Mouse (Mus musculus): ENCODE data around the gene Tcea2. TPM values are rescaled to one million over a fixed set of nuclear protein-coding genes. Genes with fewer than 3 reads are reported as not detected.

The Tcea2 gene
- polyA plus RNA-seq, 1 experiment from 2014 or later, result 58.2 TPM

GRCm38 (mm10) chr2:181680716-181681117, 607 bp downstream of the Tcea2 start:
- peak overlapping the region; percentile 79 for H3K9ac ChIP-seq (ENCODE audit: low read depth, low read length)
- H3K27me3 ChIP-seq (ENCODE audit: control insufficient read depth, insufficient read depth, low read depth, low read length), result no peaks in the 10 kb centered on the region
- 15% methylated on average over 7 of the region's 7 CpGs for WGBS
- H3K36me3 ChIP-seq (ENCODE audit: control insufficient read depth, insufficient read depth, low read length), result no peaks in the 10 kb centered on the region; the same call in 1 of the 2 replicates
- H3K4me1 ChIP-seq (ENCODE audit: control insufficient read depth, insufficient read depth, low read length), result peaks cover 14% of the 10 kb centered on the region
- H3K9me3 ChIP-seq (replicated peaks; ENCODE audit: control insufficient read depth, low read length, poor library complexity, severe bottlenecking), result no peaks in the 10 kb centered on the region
- H3K4me2 ChIP-seq (ENCODE audit: low read length), result peak overlapping the region; percentile 66
- peak overlapping the region; percentile 65 for H3K4me3 ChIP-seq (ENCODE audit: low read depth, low read length)
- peak; percentile 26; the same call in 1 of the 2 replicates for ATAC-seq
- H3K27ac ChIP-seq (ENCODE audit: low read length), result peak overlapping the region; percentile 77

GRCm38 (mm10) chr2:181681978-181682377, 1.9 kb downstream of the Tcea2 start:
- H3K9ac ChIP-seq (ENCODE audit: low read depth, low read length), result no peak overlapping the region
- no peaks in the 10 kb centered on the region for H3K27me3 ChIP-seq (ENCODE audit: control insufficient read depth, insufficient read depth, low read depth, low read length)
- peaks cover 5% of the 10 kb centered on the region for H3K36me3 ChIP-seq (ENCODE audit: control insufficient read depth, insufficient read depth, low read length)
- no peak overlapping the region for H3K27ac ChIP-seq (ENCODE audit: low read length)
- ATAC-seq, result no peak
- 93% methylated on average over 1 of the region's 1 CpGs for WGBS
- peaks cover 13% of the 10 kb centered on the region for H3K4me1 ChIP-seq (ENCODE audit: control insufficient read depth, insufficient read depth, low read length)
- H3K9me3 ChIP-seq (replicated peaks; ENCODE audit: control insufficient read depth, low read length, poor library complexity, severe bottlenecking), result no peaks in the 10 kb centered on the region
- H3K4me2 ChIP-seq (ENCODE audit: low read length), result no peak overlapping the region
- H3K4me3 ChIP-seq (ENCODE audit: low read depth, low read length), result no peak overlapping the region

- no peaks in the 10 kb centered on the region for H3K9me3 ChIP-seq (replicated peaks; ENCODE audit: control insufficient read depth, low read length, poor library complexity, severe bottlenecking)
- no peak for ATAC-seq
- no peaks in the 10 kb centered on the region for H3K27me3 ChIP-seq (ENCODE audit: control insufficient read depth, insufficient read depth, low read depth, low read length)
- H3K4me1 ChIP-seq (ENCODE audit: control insufficient read depth, insufficient read depth, low read length), result peaks cover 13% of the 10 kb centered on the region
- no peak overlapping the region for H3K27ac ChIP-seq (ENCODE audit: low read length)
- WGBS, result 75% methylated on average over 4 of the region's 4 CpGs
- H3K9ac ChIP-seq (ENCODE audit: low read depth, low read length), result no peak overlapping the region
- H3K4me3 ChIP-seq (ENCODE audit: low read depth, low read length), result no peak overlapping the region
- peaks cover 10% of the 10 kb centered on the region for H3K36me3 ChIP-seq (ENCODE audit: control insufficient read depth, insufficient read depth, low read length)
- H3K4me2 ChIP-seq (ENCODE audit: low read length), result no peak overlapping the region
Observed at GRCm38 (mm10) chr2:181683381-181683780, 3.3 kb downstream of the Tcea2 start.

- Histone ChIP-seq H3K27ac (ENCODE audit: low read length) (no peak overlapping the region), H3K9me3 (replicated peaks; ENCODE audit: control insufficient read depth, low read length, poor library complexity, severe bottlenecking) (no peaks in the 10 kb centered on the region), H3K4me2 (ENCODE audit: low read length) (no peak overlapping the region), H3K9ac (ENCODE audit: low read depth, low read length) (no peak overlapping the region), H3K4me3 (ENCODE audit: low read depth, low read length) (no peak overlapping the region), H3K36me3 (ENCODE audit: control insufficient read depth, insufficient read depth, low read length) (peaks cover 10% of the 10 kb centered on the region), H3K4me1 (ENCODE audit: control insufficient read depth, insufficient read depth, low read length) (peaks cover 11% of the 10 kb centered on the region), H3K27me3 (ENCODE audit: control insufficient read depth, insufficient read depth, low read depth, low read length) (no peaks in the 10 kb centered on the region)
- WGBS, result 83% methylated on average over 1 of the region's 1 CpGs
- ATAC-seq, result no peak
Observed at GRCm38 (mm10) chr2:181684713-181685112, 4.6 kb downstream of the Tcea2 start.

- H3K36me3 ChIP-seq (ENCODE audit: control insufficient read depth, insufficient read depth, low read length), result peaks cover 10% of the 10 kb centered on the region
- no peak for ATAC-seq
- H3K4me1 ChIP-seq (ENCODE audit: control insufficient read depth, insufficient read depth, low read length), result peaks cover 10% of the 10 kb centered on the region
- no peaks in the 10 kb centered on the region for H3K27me3 ChIP-seq (ENCODE audit: control insufficient read depth, insufficient read depth, low read depth, low read length)
- H3K4me3 ChIP-seq (ENCODE audit: low read depth, low read length), result no peak overlapping the region
- WGBS, result 95% methylated on average over 4 of the region's 4 CpGs
- no peak overlapping the region for H3K27ac ChIP-seq (ENCODE audit: low read length)
- no peaks in the 10 kb centered on the region for H3K9me3 ChIP-seq (replicated peaks; ENCODE audit: control insufficient read depth, low read length, poor library complexity, severe bottlenecking)
- H3K4me2 ChIP-seq (ENCODE audit: low read length), result no peak overlapping the region
- H3K9ac ChIP-seq (ENCODE audit: low read depth, low read length), result no peak overlapping the region
Observed at GRCm38 (mm10) chr2:181685686-181686085, 5.6 kb downstream of the Tcea2 start.

- Histone ChIP-seq H3K4me2 (ENCODE audit: low read length) (no peak overlapping the region), H3K9me3 (replicated peaks; ENCODE audit: control insufficient read depth, low read length, poor library complexity, severe bottlenecking) (no peaks in the 10 kb centered on the region), H3K36me3 (ENCODE audit: control insufficient read depth, insufficient read depth, low read length) (peaks cover 10% of the 10 kb centered on the region), H3K9ac (ENCODE audit: low read depth, low read length) (no peak overlapping the region), H3K4me1 (ENCODE audit: control insufficient read depth, insufficient read depth, low read length) (peaks cover 8% of the 10 kb centered on the region), H3K27ac (ENCODE audit: low read length) (no peak overlapping the region), H3K4me3 (ENCODE audit: low read depth, low read length) (no peak overlapping the region), H3K27me3 (ENCODE audit: control insufficient read depth, insufficient read depth, low read depth, low read length) (no peaks in the 10 kb centered on the region)
- no peak for ATAC-seq
- WGBS, result 99% methylated on average over 8 of the region's 8 CpGs
Observed at GRCm38 (mm10) chr2:181687586-181687985, 7.5 kb downstream of the Tcea2 start.

GRCm38 (mm10) chr2:181689466-181690160, 9.5 kb downstream of the Tcea2 start:
- Histone ChIP-seq H3K27me3 (ENCODE audit: control insufficient read depth, insufficient read depth, low read depth, low read length) (no peaks in the 10 kb centered on the region), H3K4me1 (ENCODE audit: control insufficient read depth, insufficient read depth, low read length) (peaks cover 18% of the 10 kb centered on the region), H3K9ac (ENCODE audit: low read depth, low read length) (no peak overlapping the region), H3K27ac (ENCODE audit: low read length) (no peak overlapping the region), H3K4me3 (ENCODE audit: low read depth, low read length) (no peak overlapping the region), H3K4me2 (ENCODE audit: low read length) (no peak overlapping the region), H3K36me3 (ENCODE audit: control insufficient read depth, insufficient read depth, low read length) (peaks cover 10% of the 10 kb centered on the region), H3K9me3 (replicated peaks; ENCODE audit: control insufficient read depth, low read length, poor library complexity, severe bottlenecking) (no peaks in the 10 kb centered on the region)
- 92% methylated on average over 10 of the region's 10 CpGs for WGBS
- no peak for ATAC-seq

- H3K27me3 ChIP-seq (ENCODE audit: control insufficient read depth, insufficient read depth, low read depth, low read length), result no peaks in the 10 kb centered on the region
- no peak overlapping the region for H3K4me3 ChIP-seq (ENCODE audit: low read depth, low read length)
- ATAC-seq, result no peak
- peaks cover 10% of the 10 kb centered on the region for H3K36me3 ChIP-seq (ENCODE audit: control insufficient read depth, insufficient read depth, low read length)
- 91% methylated on average over 6 of the region's 6 CpGs for WGBS
- no peak overlapping the region for H3K9ac ChIP-seq (ENCODE audit: low read depth, low read length)
- H3K27ac ChIP-seq (ENCODE audit: low read length), result no peak overlapping the region
- no peaks in the 10 kb centered on the region for H3K9me3 ChIP-seq (replicated peaks; ENCODE audit: control insufficient read depth, low read length, poor library complexity, severe bottlenecking)
- peaks cover 18% of the 10 kb centered on the region for H3K4me1 ChIP-seq (ENCODE audit: control insufficient read depth, insufficient read depth, low read length)
- no peak overlapping the region for H3K4me2 ChIP-seq (ENCODE audit: low read length)
Observed at GRCm38 (mm10) chr2:181691083-181691482, 11.0 kb downstream of the Tcea2 start.

GRCm38 (mm10) chr2:181691571-181691970, 11.5 kb downstream of the Tcea2 start:
- H3K9ac ChIP-seq (ENCODE audit: low read depth, low read length), result no peak overlapping the region
- WGBS, result 89% methylated on average over 4 of the region's 4 CpGs
- ATAC-seq, result no peak

More at GRCm38 (mm10) chr2:181691571-181691970, 11.5 kb downstream of the Tcea2 start:
- no peaks in the 10 kb centered on the region for H3K9me3 ChIP-seq (replicated peaks; ENCODE audit: control insufficient read depth, low read length, poor library complexity, severe bottlenecking)
- H3K4me2 ChIP-seq (ENCODE audit: low read length), result no peak overlapping the region
- H3K36me3 ChIP-seq (ENCODE audit: control insufficient read depth, insufficient read depth, low read length), result peaks cover 8% of the 10 kb centered on the region
- H3K4me1 ChIP-seq (ENCODE audit: control insufficient read depth, insufficient read depth, low read length), result peaks cover 18% of the 10 kb centered on the region
- H3K27ac ChIP-seq (ENCODE audit: low read length), result no peak overlapping the region
- no peaks in the 10 kb centered on the region for H3K27me3 ChIP-seq (ENCODE audit: control insufficient read depth, insufficient read depth, low read depth, low read length)
- H3K4me3 ChIP-seq (ENCODE audit: low read depth, low read length), result no peak overlapping the region
